In the genomic region with DNA sequence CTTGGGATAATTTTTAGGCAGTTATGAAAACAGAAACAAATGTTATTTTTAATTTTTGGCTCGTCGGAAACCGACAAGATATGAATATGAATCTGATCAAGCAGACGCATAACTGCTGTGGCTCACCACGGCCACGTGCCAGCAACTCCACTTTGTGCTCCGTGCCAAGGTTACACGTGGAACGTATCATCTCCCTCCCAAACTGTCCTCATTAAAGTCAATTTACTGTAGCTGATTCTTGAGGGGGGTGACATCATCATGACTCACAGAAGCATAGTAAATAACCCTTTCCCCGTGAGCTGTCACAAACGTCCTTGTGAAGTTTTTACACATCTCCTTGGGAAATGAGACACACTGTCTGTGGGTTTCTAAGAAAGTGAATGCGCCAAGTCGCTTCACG, we compare ENCODE assay signal across 9 mouse cellular contexts.
A peak's percentile ranks its signal among the peaks of the same experiment; 100 is the strongest.
DNase-seq lines count a peak whose midpoint lies in the region; ATAC-seq and TF ChIP-seq lines count a peak whose summit lies in the region.
"Had no signal": no experiment of that assay in that cellular context is flagged by ENCODE, and none has a peak within 500 bp of the region (broad histone marks: within the 10 kb centered on the region; RNA-seq: fewer than 3 reads in every experiment).

No protein-coding gene starts in this region.

- H3K9ac ChIP-seq in heart, embryonic 11.5 days (ENCODE audit: low read depth, low read length), result no peak overlapping the region
- H3K9ac ChIP-seq in liver, embryonic 12.5 days, result no peak overlapping the region
- H3K9ac ChIP-seq in hindbrain, postnatal 0 days (replicated peaks; ENCODE audit: low read length), result no peak overlapping the region
- H3K9ac ChIP-seq: hindbrain, embryonic 12.5 days had no signal

- ATAC-seq in heart, embryonic 11.5 days (replicated peaks; ENCODE audit: insufficient number of reproducible peaks, low FRiP score, low TSS enrichment), result no peak
- ATAC-seq in liver, embryonic 12.5 days, result no peak
- no peak for ATAC-seq in hindbrain, postnatal 0 days

- TF ChIP-seq CTCF in hindbrain, postnatal 0 days (IDR thresholded peaks at IDR 0.05; ENCODE audit: low read depth), result no peak

- no peak overlapping the region for H3K4me2 ChIP-seq in heart, embryonic 11.5 days
- H3K4me2 ChIP-seq in liver, embryonic 12.5 days, result peak overlapping the region; percentile 42
- no peak overlapping the region for H3K4me2 ChIP-seq in hindbrain, postnatal 0 days (ENCODE audit: low read depth, low read length)
- H3K4me2 ChIP-seq: hindbrain, embryonic 12.5 days had no signal

- H3K27ac ChIP-seq in heart, embryonic 11.5 days (ENCODE audit: low read depth, low read length), result no peak overlapping the region
- peak overlapping the region; percentile 50 for H3K27ac ChIP-seq in liver, embryonic 12.5 days
- no peak overlapping the region for H3K27ac ChIP-seq in hindbrain, postnatal 0 days
- H3K27ac ChIP-seq: hindbrain, embryonic 12.5 days had no signal

- no peaks in the 10 kb centered on the region for H3K27me3 ChIP-seq in heart, embryonic 11.5 days (ENCODE audit: control insufficient read depth, insufficient read depth, low read length)
- no peaks in the 10 kb centered on the region for H3K27me3 ChIP-seq in liver, embryonic 12.5 days (replicated peaks)
- H3K27me3 ChIP-seq in hindbrain, postnatal 0 days (ENCODE audit: insufficient read depth, low read length), result no peaks in the 10 kb centered on the region
- H3K27me3 ChIP-seq: hindbrain, embryonic 12.5 days had no signal

- H3K4me1 ChIP-seq in heart, embryonic 11.5 days (ENCODE audit: control insufficient read depth, insufficient read depth, low read length), result 0 out of 2 replicates have a peak, but pooled peaks cover 5% of the 10 kb centered on the region
- peaks cover 47% of the 10 kb centered on the region for H3K4me1 ChIP-seq in liver, embryonic 12.5 days
- no peaks in the 10 kb centered on the region for H3K4me1 ChIP-seq in hindbrain, postnatal 0 days (ENCODE audit: insufficient read depth, low read length)
- H3K4me1 ChIP-seq: hindbrain, embryonic 12.5 days had no signal

- no peaks in the 10 kb centered on the region for H3K36me3 ChIP-seq in heart, embryonic 11.5 days (ENCODE audit: control insufficient read depth, insufficient read depth, low read length)
- no peaks in the 10 kb centered on the region for H3K36me3 ChIP-seq in liver, embryonic 12.5 days
- H3K36me3 ChIP-seq in hindbrain, postnatal 0 days (ENCODE audit: insufficient read depth, low read length), result no peaks in the 10 kb centered on the region
- H3K36me3 ChIP-seq: hindbrain, embryonic 12.5 days had no signal

- H3K4me3 ChIP-seq in heart, embryonic 11.5 days (ENCODE audit: low read depth, low read length), result no peak overlapping the region
- H3K4me3 ChIP-seq in liver, embryonic 12.5 days, result no peak overlapping the region
- no peak overlapping the region for H3K4me3 ChIP-seq in hindbrain, postnatal 0 days (ENCODE audit: low read length)
- H3K4me3 ChIP-seq: hindbrain, embryonic 12.5 days had no signal

- WGBS in heart, embryonic 11.5 days (ENCODE audit: insufficient replicate concordance), result 81% methylated on average over 14 of the region's 14 CpGs
- WGBS in liver, embryonic 12.5 days (ENCODE audit: insufficient replicate concordance), result 59% methylated on average over 14 of the region's 14 CpGs
- WGBS in hindbrain, postnatal 0 days, result 64% methylated on average over 14 of the region's 14 CpGs

- H3K9me3 ChIP-seq in heart, embryonic 11.5 days (replicated peaks; ENCODE audit: control insufficient read depth, low read length), result no peaks in the 10 kb centered on the region
- no peaks in the 10 kb centered on the region for H3K9me3 ChIP-seq in liver, embryonic 12.5 days (replicated peaks)
- no peaks in the 10 kb centered on the region for H3K9me3 ChIP-seq in hindbrain, postnatal 0 days (ENCODE audit: low read length)
- H3K9me3 ChIP-seq: hindbrain, embryonic 12.5 days had no signal

- DNase-seq in heart, adult 8-10 months (ENCODE audit: low spot score), result peak; percentile 25
- DNase-seq in right cerebral cortex, adult 2 months (ENCODE audit: low spot score in 2 of 2), result peak; percentile 39 to 48
- no peak for DNase-seq in right cerebral cortex, postnatal 25 days
- no peak for DNase-seq in retina, postnatal 1 day
- no peak for DNase-seq in spleen, adult 18-20 months
- DNase-seq in hindbrain, postnatal 0 days (ENCODE audit: low spot score), result no peak

Comparison
In these comparisons a context has a peak if more than half of its experiments do, and no peak if none do; other contexts are left out.
1. DNase-seq: peak in heart, adult 8-10 months (single experiment) and right cerebral cortex, adult 2 months (2 of 2); none in right cerebral cortex, postnatal 25 days (single experiment), retina, postnatal 1 day (single experiment), spleen, adult 18-20 months (0 of 2) and hindbrain, postnatal 0 days (single experiment).